Mouse (Mus musculus): ENCODE results near the gene Epb41l1. TPM values are rescaled to one million over a fixed set of nuclear protein-coding genes. Genes with fewer than 3 reads are reported as not detected.

The Epb41l1 gene
- polyA plus RNA-seq, 1 experiment from 2014 or later = 3.3 TPM

Small RNAs within 50 kb of the gene (microRNA-seq; reads per million reads assigned to microRNA genes)
- gene Gm22758 = not detected

Other genes with a start within 250 kb of the Epb41l1 start
- gene Rbm39, start 240.7 kb upstream of the Epb41l1 start, polyA plus RNA-seq (2015; fragmentation: Nextera tagmentation; extraction: Ambion mirVana) = 585 and 589 TPM in 2 replicates
- gene Phf20, start 224.4 kb upstream of the Epb41l1 start, polyA plus RNA-seq (2015; fragmentation: Nextera tagmentation; extraction: Ambion mirVana) = 55.5 and 69.4 TPM in 2 replicates
- 4.3 and 4.7 TPM in 2 replicates for gene Cnbd2, start 108.6 kb upstream of the Epb41l1 start, polyA plus RNA-seq (2015; fragmentation: Nextera tagmentation; extraction: Ambion mirVana)
- 65.9 and 76.7 TPM in 2 replicates for gene Scand1, start 108.2 kb upstream of the Epb41l1 start, polyA plus RNA-seq (2015; fragmentation: Nextera tagmentation; extraction: Ambion mirVana)
- 28.0 and 30.5 TPM in 2 replicates for gene Aar2, start 126.7 kb downstream of the Epb41l1 start, polyA plus RNA-seq (2015; fragmentation: Nextera tagmentation; extraction: Ambion mirVana)
- 56.3 and 57.0 TPM in 2 replicates for gene Dlgap4, start 192.8 kb downstream of the Epb41l1 start, polyA plus RNA-seq (2015; fragmentation: Nextera tagmentation; extraction: Ambion mirVana)

Data from stomach, embryonic 15.5 days (tissue).